Mouse (Mus musculus) cortical plate, adult 2 months (tissue): ENCODE measurements around the gene BC051019.

ENCODE experiments used
- CTCF ChIP-seq: fragments of 200-500 bp; IDR thresholded peaks from 2 replicates; pipeline ENCODE4 v1.5.1; 2011; ENCODE audit warnings: mild to moderate bottlenecking, control low read depth, low read length; ENCODE audit not compliant: insufficient read depth; ENCODE audit errors: extremely low read depth
- POLR2A ChIP-seq: fragments of 200-500 bp; IDR thresholded peaks from 2 replicates; pipeline ENCODE4 v1.6.1; 2011; ENCODE audit warnings: mild to moderate bottlenecking, low read length, control low read depth; ENCODE audit not compliant: insufficient read depth; ENCODE audit errors: extremely low read depth

- TF ChIP-seq CTCF (no peak), POLR2A (no peak)
Observed at GRCm38 (mm10) chr7:109739822-109740370, 16.2 kb upstream of the BC051019 start.
